Mouse (Mus musculus): ENCODE measurements around the gene Jaml.

Gene Jaml

DNA sequence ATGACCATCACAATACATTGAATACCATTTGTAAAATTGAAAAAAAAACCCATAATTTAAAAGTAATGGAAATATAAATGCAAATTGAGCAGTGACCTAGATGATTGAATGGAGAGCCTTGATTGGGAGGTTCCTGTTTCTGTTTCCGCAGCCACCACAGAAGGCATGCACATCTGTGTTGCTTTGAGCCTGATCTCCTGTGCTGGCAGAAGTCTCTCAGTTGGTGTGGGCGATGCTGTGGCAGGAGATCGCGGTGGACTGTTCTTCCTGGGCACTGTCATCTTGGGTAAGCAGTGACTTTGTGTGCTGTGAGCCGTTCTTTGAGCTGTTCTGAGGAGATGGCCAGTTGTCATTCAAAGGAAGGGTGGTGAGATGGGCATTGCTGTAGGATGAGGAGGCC lies at the start of gene Jaml:
Gene Jaml (plus strand): TSS at position 173 of the 400 bp plus-strand sequence.
- WGBS: 74% methylated on average over 5 of the region's 5 CpGs

DNA sequence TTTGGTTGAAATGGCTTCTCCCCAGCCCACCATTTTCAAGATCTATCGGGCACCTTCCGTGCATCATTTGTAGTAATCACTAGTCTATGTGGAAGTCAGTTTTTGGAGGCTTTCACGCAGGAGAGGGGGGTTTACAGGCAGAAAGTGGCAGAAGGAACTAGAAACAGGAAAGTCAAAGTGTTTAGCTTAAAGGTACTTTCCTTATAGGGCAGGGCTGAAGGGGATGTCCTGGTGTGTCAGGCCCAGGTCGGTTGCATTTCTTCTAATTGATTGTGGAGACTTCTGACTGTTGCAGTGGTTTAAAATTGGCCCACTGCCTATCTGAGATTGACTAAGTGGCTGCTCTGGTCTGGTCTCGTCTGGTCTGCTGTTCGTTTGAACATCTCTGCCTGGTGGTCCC lies 48.6 kb upstream of the Jaml start:
- WGBS: 79% methylated on average over 6 of the region's 6 CpGs

DNA sequence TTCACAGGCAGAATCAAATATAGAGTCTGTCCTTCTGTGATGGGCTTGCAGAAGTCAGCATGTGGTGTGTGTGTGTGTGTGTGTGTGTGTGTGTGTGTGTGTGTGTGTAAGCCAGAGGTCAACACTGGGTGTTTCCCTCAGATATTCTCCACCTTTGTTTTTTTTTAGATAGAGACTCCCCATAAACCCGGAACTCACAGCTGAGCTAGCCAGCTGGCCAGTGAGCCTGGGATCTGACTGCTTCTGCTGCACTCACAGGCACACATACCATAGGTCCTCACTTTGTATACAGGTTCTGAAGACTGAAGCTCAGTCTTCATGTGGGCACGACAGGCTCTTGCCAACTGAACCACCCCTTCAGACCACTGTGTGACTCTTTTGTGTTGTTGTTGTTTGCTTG lies 46.7 kb upstream of the Jaml start:
- WGBS: 45% methylated on average over 2 of the region's 2 CpGs

DNA sequence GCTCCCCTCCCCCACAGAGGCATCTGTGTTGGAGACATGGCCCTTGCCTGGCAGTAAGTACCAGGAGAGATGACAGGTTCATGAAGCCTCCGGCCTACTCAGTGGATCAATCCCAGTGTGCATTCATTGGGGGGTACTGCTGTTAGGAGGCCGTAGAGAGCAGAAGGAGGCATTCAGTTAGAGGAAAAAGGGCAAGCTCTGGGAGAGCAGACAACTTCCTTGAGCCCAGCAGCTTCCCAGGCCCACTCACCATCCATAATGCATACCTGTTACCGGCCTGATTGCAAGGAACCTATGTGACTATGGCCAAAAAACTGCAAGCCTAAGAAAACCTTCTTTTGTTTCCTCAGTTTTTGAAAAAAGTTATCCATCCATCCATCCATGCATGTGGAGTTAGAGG lies 44.5 kb upstream of the Jaml start:
- 90% methylated on average over 3 of the region's 3 CpGs for WGBS

DNA sequence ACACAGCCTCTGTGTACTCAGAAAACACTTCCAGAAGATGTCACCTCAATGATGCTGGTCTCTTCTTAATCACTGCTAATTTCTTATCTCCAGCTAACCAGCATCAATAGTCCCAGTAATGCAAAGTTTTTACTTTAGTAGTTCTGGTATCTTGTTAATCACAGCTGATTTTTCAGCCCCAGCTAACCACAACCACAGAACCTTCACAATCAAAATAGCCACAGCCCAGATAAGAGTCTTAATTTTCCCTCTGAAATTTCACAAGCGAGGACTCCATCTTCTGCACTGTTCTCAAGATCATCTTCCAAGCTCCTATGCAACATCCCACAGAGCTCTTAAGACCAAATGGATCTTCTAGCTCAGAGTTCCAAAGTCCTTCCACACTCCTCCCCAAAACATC lies 41.2 kb upstream of the Jaml start:
- WGBS: 81% methylated on average over 1 of the region's 1 CpGs

DNA sequence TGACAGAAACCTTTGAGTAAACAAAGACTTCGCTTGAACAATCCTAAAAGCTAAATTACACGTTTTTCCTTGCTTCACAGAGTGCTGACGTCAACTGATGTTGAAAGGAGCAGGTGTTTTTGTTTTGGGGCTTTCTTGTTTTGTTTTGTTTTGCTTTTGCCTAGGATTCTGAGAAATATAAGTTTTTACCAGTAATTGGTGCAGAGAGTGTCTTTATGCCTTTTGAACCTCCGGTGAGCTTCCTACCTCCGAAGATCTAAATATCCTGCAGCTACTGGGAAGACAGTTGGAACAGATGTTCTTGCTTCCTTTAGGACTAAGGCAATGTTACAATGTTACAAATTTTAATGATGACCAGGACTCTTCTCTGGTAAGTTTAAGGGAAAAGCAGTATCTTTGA lies 39.5 kb upstream of the Jaml start, which contains the start of gene Mpzl2:
Gene Mpzl2 (plus strand): TSS at position 301 of the 400 bp plus-strand sequence.
- 64% methylated on average over 5 of the region's 5 CpGs for WGBS

DNA sequence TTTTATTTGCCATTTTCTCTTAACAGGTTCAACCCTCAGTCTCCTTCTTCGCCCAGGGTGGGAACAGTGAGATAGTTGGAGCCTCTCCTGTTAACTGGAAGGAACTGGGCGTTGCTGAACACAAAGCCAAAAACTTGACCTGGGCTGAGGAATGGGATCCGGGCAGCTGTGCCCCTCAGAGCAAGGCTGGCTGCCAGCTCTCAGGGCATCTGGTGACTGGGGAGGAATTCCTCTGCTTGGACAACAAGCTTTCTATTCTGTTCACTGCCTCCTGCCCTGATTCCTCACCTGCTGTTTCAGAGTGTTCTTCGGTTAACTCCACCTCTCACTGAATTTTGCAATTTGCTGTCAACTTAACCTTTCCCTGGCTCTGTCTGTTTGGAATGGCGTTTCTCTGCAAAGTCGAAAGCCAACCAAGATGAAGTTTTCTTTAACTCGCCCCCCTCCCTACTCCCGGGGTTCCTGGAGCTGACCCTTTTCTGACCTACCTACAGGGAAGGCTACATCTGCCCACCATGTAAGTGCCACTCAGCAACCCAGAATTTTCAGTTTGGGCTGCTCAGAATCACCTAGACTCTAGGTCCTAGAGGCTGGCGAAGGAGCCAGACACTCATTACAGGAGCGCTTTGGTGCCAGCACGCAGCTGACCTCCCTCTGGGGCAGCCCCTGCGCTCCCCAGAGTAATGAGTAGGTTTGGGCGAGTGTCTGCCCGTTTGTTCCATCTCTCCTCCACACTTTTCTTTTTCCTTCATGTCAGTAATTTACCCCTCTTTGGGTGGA lies 38.7 kb upstream of the Jaml start:
- WGBS: 17% methylated on average over 14 of the region's 14 CpGs

DNA sequence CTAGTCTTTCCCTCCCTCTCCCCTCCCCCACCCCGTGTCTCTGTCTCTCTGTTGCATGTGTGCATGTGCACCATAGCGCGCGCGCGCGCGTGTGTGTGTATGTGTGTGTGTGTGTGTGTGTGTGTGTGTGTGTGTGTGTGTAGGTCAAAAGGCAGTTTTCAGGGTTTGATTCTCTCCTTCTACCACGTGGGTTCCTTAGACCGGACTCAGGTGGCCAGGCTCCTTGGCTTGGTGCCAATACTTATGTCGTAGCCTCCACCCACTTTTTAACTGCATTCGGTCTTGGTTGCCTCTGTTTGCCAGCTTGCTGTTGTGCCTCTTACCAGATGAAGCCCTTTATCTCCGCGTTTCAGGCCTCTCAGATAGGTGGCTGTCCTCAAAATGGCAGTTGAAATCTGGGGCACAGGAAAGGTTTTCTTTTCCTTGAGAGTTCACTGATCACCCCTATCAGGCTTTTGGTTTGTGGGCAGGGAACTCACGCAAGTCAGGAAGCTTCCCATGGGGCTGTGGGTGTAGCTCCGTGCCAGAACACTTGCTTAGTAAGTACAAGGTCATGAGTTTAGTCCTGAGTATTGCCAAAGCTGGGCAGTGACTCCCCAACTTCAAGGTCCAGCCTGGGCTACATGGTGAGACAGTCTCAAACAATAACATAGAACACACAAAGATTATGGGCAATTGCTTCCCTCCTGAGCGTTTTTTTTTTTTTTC lies 37.7 kb upstream of the Jaml start:
- 36% methylated on average over 17 of the region's 17 CpGs for WGBS

DNA sequence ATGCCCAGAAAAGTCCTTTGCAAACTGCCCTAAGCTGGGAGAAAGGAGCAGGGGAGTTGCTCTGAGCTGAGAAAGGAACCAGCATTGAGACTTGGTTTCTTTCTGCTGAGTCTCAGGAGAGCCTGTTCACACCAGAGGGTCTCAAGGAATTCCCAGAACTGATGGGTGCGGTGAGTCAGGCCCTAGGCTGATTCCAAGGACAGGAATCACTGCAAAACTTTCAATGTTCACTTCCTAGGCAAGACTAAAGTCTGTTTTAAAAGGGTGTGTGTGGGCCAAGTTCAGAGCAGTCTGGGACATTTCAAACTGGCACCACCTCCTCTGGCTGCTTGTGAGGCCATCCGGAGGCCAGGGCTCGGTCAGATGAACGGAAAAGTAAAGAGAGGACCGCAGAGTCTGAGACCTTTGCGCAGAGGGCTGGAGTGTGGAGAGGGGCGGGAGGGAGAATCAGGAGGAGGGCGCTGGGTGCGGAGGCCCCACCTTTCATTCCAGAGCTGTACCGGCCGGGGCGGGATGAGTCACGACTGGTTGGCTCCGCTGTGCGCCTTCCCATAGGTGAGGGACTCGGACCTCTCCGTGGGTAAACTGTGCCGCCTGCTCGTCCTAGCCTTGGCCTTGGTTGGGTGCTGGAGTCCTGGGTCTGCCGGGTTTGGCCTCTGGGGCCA lies 36.8 kb upstream of the Jaml start:
- 10% methylated on average over 20 of the region's 20 CpGs for WGBS

DNA sequence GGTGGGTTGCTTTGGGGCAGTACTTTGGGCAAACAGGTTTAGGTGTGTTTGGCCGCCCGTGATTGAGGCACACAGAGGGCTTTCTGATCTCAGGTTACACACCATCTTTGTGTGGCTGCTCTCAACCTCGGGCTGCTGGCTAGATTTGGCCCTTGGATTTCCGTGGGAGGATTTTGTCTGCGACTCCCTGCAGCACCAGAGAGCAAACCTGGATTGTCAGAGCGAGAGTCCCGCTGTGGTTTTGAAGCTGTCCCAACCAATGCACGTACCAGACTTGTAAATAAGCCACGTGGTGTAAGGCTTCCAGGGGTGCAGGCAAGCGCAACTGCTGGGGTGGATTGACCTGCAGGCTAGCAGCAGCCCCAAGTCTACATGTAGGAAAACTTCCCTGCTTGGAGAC lies 36.0 kb upstream of the Jaml start:
- WGBS: 2% methylated on average over 10 of the region's 10 CpGs

DNA sequence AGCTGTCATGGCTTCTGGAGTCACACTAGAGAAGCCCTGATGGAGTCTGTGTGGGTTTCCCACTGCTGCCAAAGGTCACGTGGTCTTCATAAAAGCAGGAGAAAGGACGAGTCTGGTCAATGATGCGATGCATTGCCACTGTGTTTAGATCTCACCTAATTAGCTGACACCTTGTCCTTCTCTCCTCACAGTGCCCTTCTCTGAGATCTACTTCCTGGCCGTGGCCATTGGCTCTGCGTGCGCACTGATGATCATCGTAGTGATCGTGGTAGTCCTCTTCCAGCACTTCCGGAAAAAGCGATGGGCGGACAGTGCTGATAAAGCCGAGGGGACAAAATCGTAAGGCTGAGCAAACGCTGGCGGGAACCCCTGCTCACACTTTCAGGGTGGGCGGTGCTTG lies 32.0 kb upstream of the Jaml start:
- 88% methylated on average over 16 of the region's 16 CpGs for WGBS

DNA sequence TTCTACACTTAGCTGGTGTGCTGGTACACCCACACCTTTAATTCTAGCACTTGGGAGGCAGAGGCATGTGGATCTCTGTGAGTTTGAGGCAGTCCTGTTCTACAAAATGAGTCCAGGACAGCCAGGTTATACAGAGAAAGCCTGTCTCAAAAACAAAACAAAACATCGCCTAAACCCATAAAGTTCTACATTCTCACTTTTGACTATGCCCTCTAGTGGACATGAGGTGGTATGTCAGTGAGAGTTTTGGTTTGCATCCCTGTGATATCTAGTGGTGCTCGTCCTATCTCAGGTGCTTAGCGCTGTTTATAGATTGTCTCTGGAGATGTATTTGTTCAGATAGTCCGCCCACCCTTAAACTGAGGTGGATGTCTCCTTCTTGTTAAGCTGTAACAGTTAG lies 30.5 kb upstream of the Jaml start:
- WGBS: 21% methylated on average over 4 of the region's 4 CpGs

DNA sequence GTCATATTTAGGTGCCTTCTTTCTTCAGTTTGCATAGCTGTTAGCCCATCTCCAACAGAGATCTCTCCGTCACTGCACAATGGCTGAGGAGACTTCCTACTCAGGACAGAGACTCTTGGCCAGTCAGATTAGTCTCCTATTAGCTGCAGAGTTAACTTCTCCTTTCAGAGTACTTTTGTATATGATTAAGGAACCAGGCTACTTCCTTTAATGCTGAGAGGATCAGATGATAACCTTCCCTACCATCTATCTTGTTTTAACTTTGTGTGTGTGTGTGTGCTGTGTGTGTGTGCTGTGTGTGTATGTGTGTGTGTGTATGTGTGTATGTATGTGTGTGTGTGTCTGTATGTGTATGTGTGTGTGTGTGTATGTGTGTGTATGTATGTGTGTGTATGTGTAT lies 29.3 kb upstream of the Jaml start:
- WGBS: 79% methylated on average over 1 of the region's 1 CpGs

DNA sequence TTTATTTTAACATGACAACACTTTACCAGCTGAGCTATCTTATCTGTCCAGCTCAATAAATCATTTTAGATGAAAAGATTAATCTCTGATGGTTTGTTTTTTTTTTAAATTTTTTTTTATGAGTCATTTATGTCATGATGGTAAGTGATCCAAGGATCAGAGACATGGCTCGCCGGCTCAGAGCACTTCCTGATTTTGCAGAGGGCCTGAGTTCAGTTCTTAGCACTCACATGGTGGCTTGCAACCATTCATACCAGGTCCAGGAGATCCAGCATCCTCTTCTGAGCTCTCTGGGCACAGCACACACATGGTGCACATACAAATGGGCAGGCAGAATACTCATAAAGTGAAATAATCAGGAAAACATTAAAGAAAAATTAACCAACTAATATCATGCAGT lies 28.7 kb upstream of the Jaml start:
- WGBS: 86% methylated on average over 2 of the region's 2 CpGs

DNA sequence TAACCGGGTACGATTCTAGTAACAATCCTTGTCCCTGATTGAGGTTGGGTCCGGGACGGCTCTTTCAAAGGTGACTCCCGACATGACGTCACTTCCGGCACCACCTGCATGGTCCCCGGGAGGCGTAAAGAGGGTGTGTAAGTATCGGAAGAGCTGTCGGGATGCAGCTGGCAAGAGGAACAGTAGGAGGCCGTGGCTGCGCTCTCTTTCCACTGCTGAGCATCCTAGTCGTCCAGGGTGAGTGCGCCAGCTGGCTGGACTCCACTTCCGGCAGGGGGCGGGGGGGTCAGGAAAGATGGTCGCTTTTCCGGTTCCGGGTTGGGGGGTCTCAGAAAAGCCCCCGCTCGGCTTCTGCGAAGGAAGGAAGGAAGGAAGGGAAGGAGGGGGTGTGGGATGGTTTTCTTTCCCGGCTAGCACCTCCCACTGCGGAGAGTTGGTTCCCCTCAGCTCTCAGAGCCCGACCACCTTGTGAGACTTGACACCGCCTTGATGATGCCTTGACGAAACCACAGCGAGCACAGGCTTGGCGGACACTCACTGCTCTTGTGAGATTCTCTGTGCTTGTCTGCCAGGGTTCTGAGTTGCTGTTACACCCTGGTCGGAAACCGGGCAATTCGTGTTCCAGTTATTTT lies 23.8 kb upstream of the Jaml start, which contains the start of gene Mpzl3:
Gene Mpzl3 (plus strand): TSS at position 105 of the 632 bp plus-strand sequence.
- WGBS: under 1% methylated on average over 33 of the region's 33 CpGs

DNA sequence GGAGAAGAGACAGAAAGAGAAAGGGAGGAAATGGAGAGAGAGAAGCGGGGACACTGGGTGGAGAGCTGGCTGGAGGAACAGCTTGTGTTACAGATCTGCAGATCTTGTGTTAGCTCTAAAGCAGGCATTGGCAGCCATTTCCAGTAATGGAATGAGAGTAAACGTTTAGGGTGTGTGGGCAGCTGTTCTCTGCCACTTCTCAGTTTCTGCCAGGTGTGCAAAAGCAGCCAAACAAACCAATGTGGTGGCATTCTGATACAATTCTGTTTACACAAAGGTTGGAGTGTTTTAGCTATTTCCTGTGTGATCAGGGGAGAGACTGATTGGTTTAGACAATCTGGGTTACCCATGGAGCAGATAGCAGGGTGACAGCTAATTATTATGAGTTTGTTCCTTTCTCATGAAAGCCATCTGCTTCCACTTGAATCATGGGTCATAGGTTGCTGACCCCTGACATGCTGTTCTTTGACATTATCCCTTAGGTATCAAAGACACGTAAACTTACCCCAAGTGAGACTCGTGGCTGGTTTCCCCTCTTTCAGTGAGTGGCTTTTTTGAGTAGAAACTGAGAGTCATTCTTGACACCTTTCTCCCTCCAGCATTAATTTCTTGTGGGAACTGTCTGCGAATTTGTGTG lies 20.6 kb upstream of the Jaml start:
- 55% methylated on average over 5 of the region's 5 CpGs for WGBS

DNA sequence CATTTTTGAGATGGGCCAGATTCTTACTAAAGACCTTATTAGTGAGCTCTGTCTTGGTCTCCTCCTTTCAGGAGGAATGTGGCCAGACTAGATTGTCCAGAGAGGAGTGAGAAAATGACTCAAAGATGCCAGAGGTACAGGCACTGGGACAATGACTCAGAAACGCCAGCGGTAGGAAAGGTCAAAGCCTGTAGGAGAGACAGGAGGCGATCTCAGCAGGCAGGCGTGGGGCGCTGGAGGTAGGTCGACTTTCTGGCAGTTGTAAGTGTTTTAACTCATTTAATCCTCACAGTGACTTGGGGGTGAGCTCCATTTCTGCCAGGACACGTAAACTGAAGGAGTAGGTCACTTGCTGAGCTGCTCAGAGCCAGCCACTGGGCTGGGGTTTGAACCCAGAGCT lies 18.8 kb upstream of the Jaml start:
- WGBS: 63% methylated on average over 7 of the region's 7 CpGs

DNA sequence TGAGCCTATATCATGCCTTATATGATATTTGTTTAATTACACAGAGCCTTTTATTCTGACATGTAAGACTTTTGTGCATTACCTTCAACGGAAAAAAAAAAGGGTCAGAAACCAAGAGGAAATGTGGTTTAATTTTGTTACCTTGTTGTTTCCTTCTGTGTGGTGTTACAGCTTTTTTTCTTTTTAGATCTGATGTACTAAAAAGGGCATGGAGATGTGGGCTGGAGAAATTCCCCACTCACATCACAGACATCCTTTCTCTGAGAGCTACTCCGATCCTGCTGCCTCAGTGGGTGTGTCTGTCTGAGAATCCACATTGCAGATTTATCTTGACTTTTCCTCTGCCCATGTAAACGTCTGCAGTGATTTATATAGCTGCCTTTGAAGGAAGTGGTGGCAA lies 16.3 kb upstream of the Jaml start:
- 53% methylated on average over 3 of the region's 3 CpGs for WGBS

DNA sequence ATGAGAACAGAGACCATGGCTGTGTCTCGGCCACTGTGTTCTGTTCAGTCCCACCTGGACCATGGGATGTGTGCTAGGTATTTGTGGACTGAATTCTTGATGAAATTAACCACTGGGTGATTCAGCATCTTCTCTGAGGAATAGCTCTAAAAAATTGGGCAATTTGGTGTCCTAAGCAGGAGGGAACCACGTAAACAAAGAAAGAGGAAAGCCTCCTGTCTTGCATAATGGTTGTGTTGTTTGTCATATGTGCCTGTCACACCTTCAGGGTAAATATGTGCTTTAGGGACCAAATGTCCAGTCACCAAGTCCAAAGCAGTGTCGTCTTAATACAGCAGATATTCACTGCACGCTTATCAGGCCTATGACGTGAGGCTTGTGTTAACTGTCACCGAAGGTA lies 14.6 kb upstream of the Jaml start:
- 94% methylated on average over 6 of the region's 6 CpGs for WGBS

DNA sequence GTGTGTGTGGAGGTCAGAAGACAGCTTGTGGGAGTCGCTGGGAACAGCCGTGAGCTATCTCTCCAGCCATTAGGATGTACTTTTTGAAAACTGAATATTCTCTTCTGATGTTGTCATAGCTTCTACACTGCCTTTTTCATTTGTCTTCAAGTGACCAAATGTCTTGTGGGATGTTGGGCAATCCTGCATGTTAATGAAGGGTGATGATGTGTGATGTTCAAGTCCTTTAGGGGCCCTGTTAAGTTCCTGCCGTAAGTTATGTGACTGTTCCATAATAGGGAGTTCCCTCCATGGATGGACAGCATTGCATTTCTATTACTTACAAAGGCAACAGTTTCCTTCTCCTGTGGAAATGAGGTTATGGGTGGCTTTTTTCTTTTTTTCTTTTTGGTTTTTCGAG lies 12.2 kb upstream of the Jaml start:
- WGBS: 83% methylated on average over 4 of the region's 4 CpGs

DNA sequence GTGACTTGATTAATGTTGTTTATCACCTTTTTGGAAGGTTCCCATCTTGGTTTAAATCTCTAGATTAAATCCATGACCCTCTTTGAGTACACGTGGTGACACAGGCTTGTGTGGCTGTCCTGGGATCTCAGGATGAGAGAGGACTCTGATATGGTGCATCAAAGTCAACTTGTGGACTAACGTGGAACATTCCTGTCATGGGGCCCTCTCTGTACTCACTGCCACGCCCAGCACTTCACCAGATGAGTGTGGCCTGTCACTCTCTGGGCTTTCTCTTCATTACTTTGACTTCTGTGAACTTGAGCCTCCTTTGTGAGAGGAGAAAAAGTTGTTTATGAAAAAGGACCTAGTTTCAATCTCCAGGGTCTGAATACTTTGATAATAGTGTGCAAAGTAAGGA lies 7.2 kb upstream of the Jaml start:
- WGBS: 73% methylated on average over 3 of the region's 3 CpGs

DNA sequence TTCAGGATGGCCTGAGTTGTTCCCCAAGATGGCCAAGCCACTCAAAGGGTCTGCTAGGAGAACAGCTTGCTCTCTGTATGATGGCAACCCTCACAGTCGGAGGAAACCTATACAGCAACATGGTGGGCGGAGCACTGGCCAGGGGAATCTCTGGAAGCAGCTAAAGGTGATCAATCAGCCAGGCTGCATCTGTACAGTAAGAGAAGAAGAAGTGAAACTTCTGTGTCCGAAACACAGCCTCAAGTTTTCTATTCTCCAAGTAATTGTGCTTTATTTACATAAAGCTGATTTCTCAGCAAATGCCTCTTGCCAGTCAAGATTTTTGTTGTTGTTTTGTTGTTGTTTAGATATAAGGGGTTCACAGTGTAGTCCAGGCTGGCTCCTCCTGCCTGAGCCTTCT lies 1.1 kb upstream of the Jaml start:
- WGBS: 67% methylated on average over 3 of the region's 3 CpGs
